Mouse (Mus musculus) right cerebral cortex, postnatal 25 days (tissue): ENCODE measurements around the gene Slc7a5.

Experiments
- DNase-seq: peaks from one replicate; pipeline ENCODE4 v3.0.0; 2022

Slc7a5 gene

GRCm38 (mm10) chr8:121879712-121880111 lies 27.8 kb downstream of the Slc7a5 start:
- no peak for DNase-seq

GRCm38 (mm10) chr8:121877828-121878480 lies 29.5 kb downstream of the Slc7a5 start:
- no peak for DNase-seq

GRCm38 (mm10) chr8:121877212-121877611 lies 30.3 kb downstream of the Slc7a5 start:
- no peak for DNase-seq

GRCm38 (mm10) chr8:121875517-121875916 lies 32.0 kb downstream of the Slc7a5 start:
- DNase-seq, result no peak

- no peak for DNase-seq
Measured at GRCm38 (mm10) chr8:121875045-121875444, 32.4 kb downstream of the Slc7a5 start.

GRCm38 (mm10) chr8:121874031-121874430 lies 33.5 kb downstream of the Slc7a5 start:
- DNase-seq, result no peak

- DNase-seq, result no peak
Measured at GRCm38 (mm10) chr8:121871833-121872440, 35.6 kb downstream of the Slc7a5 start.

- DNase-seq, result no peak
Measured at GRCm38 (mm10) chr8:121870190-121870589, 37.3 kb downstream of the Slc7a5 start.

- no peak for DNase-seq
Measured at GRCm38 (mm10) chr8:121868896-121869295, 38.6 kb downstream of the Slc7a5 start.

GRCm38 (mm10) chr8:121868196-121868595 lies 39.3 kb downstream of the Slc7a5 start:
- no peak for DNase-seq

- no peak for DNase-seq
Measured at GRCm38 (mm10) chr8:121865356-121865755, 42.1 kb downstream of the Slc7a5 start.

GRCm38 (mm10) chr8:121861806-121862548 lies 45.5 kb downstream of the Slc7a5 start:
- DNase-seq, result no peak

- no peak for DNase-seq
Measured at GRCm38 (mm10) chr8:121861276-121861675, 46.2 kb downstream of the Slc7a5 start.

GRCm38 (mm10) chr8:121857747-121858146 lies 49.7 kb downstream of the Slc7a5 start:
- DNase-seq, result no peak

GRCm38 (mm10) chr8:121857331-121857730 lies 50.2 kb downstream of the Slc7a5 start:
- DNase-seq, result no peak

- DNase-seq, result no peak
Measured at GRCm38 (mm10) chr8:121856071-121856746, 51.3 kb downstream of the Slc7a5 start.

- DNase-seq, result no peak
Measured at GRCm38 (mm10) chr8:121853586-121853985, 53.9 kb downstream of the Slc7a5 start.

- DNase-seq, result no peak
Measured at GRCm38 (mm10) chr8:121852464-121852863, 55.0 kb downstream of the Slc7a5 start.

GRCm38 (mm10) chr8:121851716-121852115 lies 55.8 kb downstream of the Slc7a5 start:
- DNase-seq, result no peak

- peak; percentile 94 for DNase-seq
Measured at GRCm38 (mm10) chr8:121850821-121851470, 56.5 kb downstream of the Slc7a5 start.

GRCm38 (mm10) chr8:121850436-121850820 lies 57.1 kb downstream of the Slc7a5 start:
- no peak for DNase-seq

GRCm38 (mm10) chr8:121850018-121850417 lies 57.5 kb downstream of the Slc7a5 start:
- peak; percentile 70 for DNase-seq

- DNase-seq, result no peak
Measured at GRCm38 (mm10) chr8:121849303-121849702, 58.2 kb downstream of the Slc7a5 start.
